Mouse (Mus musculus) limb, embryonic 14.5 days (tissue): ENCODE measurements at regions not wholly inside any gene's neighbourhood (a gene's known extent, or its start where the extent isn't known, plus 50 kb on each side); places are given as distances from the start of the nearest gene placed in this dataset.

ENCODE experiments used
- ATAC-seq: fragments of 200-750 bp; cut with Nextera tagmentation; 2 replicates; pipeline ENCODE4 v1.8.0; 2017; ENCODE audit warnings: low read depth, moderate number of reproducible peaks, moderate TSS enrichment; ENCODE audit not compliant: low FRiP score
- DNase-seq: peaks from one replicate; pipeline ENCODE4 v3.0.0-alpha.2; 2015; ENCODE audit warnings: low spot score
- H3K27ac ChIP-seq: fragments of 300-500 bp; sonication (generic); replicated peaks from 2 replicates; pipeline ENCODE4 v1.5.1; 2014; ENCODE audit warnings: low read depth, mild to moderate bottlenecking, low read length, moderate library complexity, mixed read lengths
- H3K27me3 ChIP-seq: fragments of 300-500 bp; sonication (generic); 2 replicates; pipeline ENCODE4 v1.6.1; 2014; ENCODE audit warnings: low read length, mixed read lengths; ENCODE audit not compliant: control insufficient read depth, insufficient read depth
- H3K36me3 ChIP-seq: fragments of 300-500 bp; sonication (generic); 2 replicates; pipeline ENCODE4 v1.6.1; 2014; ENCODE audit warnings: mild to moderate bottlenecking, low read length, moderate library complexity, mixed read lengths; ENCODE audit not compliant: control insufficient read depth, insufficient read depth
- H3K4me1 ChIP-seq: fragments of 300-500 bp; sonication (generic); 2 replicates; pipeline ENCODE4 v1.6.1; 2014; ENCODE audit warnings: antibody characterized with exemption, low read length, mixed read lengths; ENCODE audit not compliant: control insufficient read depth, insufficient read depth
- H3K4me2 ChIP-seq: fragments of 300-500 bp; sonication (generic); replicated peaks from 2 replicates; pipeline ENCODE4 v1.6.1; 2014; ENCODE audit warnings: low read depth, mild to moderate bottlenecking, low read length, moderate library complexity; ENCODE audit not compliant: severe bottlenecking
- H3K4me3 ChIP-seq: fragments of 300-500 bp; sonication (generic); replicated peaks from 2 replicates; pipeline ENCODE4 v1.5.1; 2014; ENCODE audit warnings: low read length
- H3K9ac ChIP-seq: fragments of 300-500 bp; sonication (generic); 2 replicates; pipeline ENCODE4 v1.6.1; 2014; ENCODE audit warnings: mild to moderate bottlenecking, low read depth, low read length, moderate library complexity; ENCODE audit not compliant: severe bottlenecking
- H3K9me3 ChIP-seq: fragments of 300-500 bp; sonication (generic); 2 replicates; pipeline ENCODE4 v1.6.1; 2016; ENCODE audit warnings: low read length; ENCODE audit not compliant: control insufficient read depth
- POLR2A ChIP-seq: fragments of 200-500 bp; IDR thresholded peaks from 2 replicates; pipeline ENCODE4 v1.8.0; 2012; ENCODE audit warnings: inconsistent platforms, mild to moderate bottlenecking, moderate library complexity, borderline replicate concordance; ENCODE audit not compliant: insufficient read depth, insufficient read length; ENCODE audit errors: extremely low read depth
- WGBS: fragments of 180-500 bp; shearing (Covaris S2); extraction: QIAGEN DNeasy Blood & Tissue Kit; methylation state at CpG from one replicate; pipeline ENCODE4 v1.1.7; 2014; 5-methylcytosine and 5-hydroxymethylcytosine counted together

- no peak for ATAC-seq
- H3K4me1 ChIP-seq, result no peaks in the 10 kb centered on the region
- 80% methylated on average over 1 of the region's 1 CpGs for WGBS
These were observed 403.5 kb downstream of the Anxa1 start for GRCm38 (mm10) chr19:19987255-19987654.

GRCm38 (mm10) chr19:19978816-19979215 lies 411.9 kb downstream of the Anxa1 start:
- DNase-seq (no peak), ATAC-seq (no peak)
- Histone ChIP-seq H3K27me3 (no peaks in the 10 kb centered on the region), H3K27ac (no peak overlapping the region), H3K36me3 (no peaks in the 10 kb centered on the region), H3K9ac (no peak overlapping the region), H3K4me2 (no peak overlapping the region), H3K4me1 (no peaks in the 10 kb centered on the region), H3K4me3 (no peak overlapping the region), H3K9me3 (no peaks in the 10 kb centered on the region)
- 70% methylated on average over 6 of the region's 6 CpGs for WGBS
- no peak for TF ChIP-seq POLR2A

More at GRCm38 (mm10) chr19:19987255-19987654, 403.5 kb downstream of the Anxa1 start:
- H3K27me3 ChIP-seq, result no peaks in the 10 kb centered on the region
- no peak for TF ChIP-seq POLR2A
- no peak overlapping the region for H3K4me3 ChIP-seq
- DNase-seq, result no peak
- H3K9ac ChIP-seq, result no peak overlapping the region
- no peak overlapping the region for H3K4me2 ChIP-seq
- H3K9me3 ChIP-seq, result no peaks in the 10 kb centered on the region
- no peak overlapping the region for H3K27ac ChIP-seq
- H3K36me3 ChIP-seq, result no peaks in the 10 kb centered on the region

- Histone ChIP-seq H3K4me3 (no peak overlapping the region), H3K9ac (no peak overlapping the region), H3K9me3 (no peaks in the 10 kb centered on the region), H3K4me2 (no peak overlapping the region), H3K27ac (no peak overlapping the region), H3K36me3 (no peaks in the 10 kb centered on the region), H3K27me3 (no peaks in the 10 kb centered on the region), H3K4me1 (no peaks in the 10 kb centered on the region)
- 54% methylated on average over 9 of the region's 9 CpGs for WGBS
- no peak for TF ChIP-seq POLR2A
- ATAC-seq, result no peak
- no peak for DNase-seq
These were observed 413.0 kb downstream of the Anxa1 start for GRCm38 (mm10) chr19:19977609-19978259.

- no peak for TF ChIP-seq POLR2A
- Histone ChIP-seq H3K27me3 (no peaks in the 10 kb centered on the region), H3K4me3 (no peak overlapping the region), H3K9ac (no peak overlapping the region), H3K4me1 (no peaks in the 10 kb centered on the region), H3K27ac (no peak overlapping the region), H3K4me2 (no peak overlapping the region), H3K36me3 (no peaks in the 10 kb centered on the region), H3K9me3 (no peaks in the 10 kb centered on the region)
- no peak for DNase-seq
- no peak for ATAC-seq
- 46% methylated on average over 2 of the region's 2 CpGs for WGBS
These were observed 414.0 kb downstream of the Anxa1 start for GRCm38 (mm10) chr19:19976776-19977175.

- H3K4me2 ChIP-seq, result no peak overlapping the region
- 49% methylated on average over 3 of the region's 3 CpGs for WGBS
- no peaks in the 10 kb centered on the region for H3K36me3 ChIP-seq
- no peaks in the 10 kb centered on the region for H3K4me1 ChIP-seq
- DNase-seq (peak; percentile 20), ATAC-seq (no peak)
- H3K4me3 ChIP-seq, result no peak overlapping the region
- H3K27ac ChIP-seq, result no peak overlapping the region
- H3K9ac ChIP-seq, result no peak overlapping the region
- TF ChIP-seq POLR2A, result no peak
- no peaks in the 10 kb centered on the region for H3K9me3 ChIP-seq
- no peaks in the 10 kb centered on the region for H3K27me3 ChIP-seq
These were observed 420.8 kb downstream of the Anxa1 start for GRCm38 (mm10) chr19:19969780-19970512.
